Mouse (Mus musculus): ENCODE data around the gene Dydc2. TPM values are rescaled to one million over a fixed set of nuclear protein-coding genes. Genes with fewer than 3 reads are reported as not detected.

The Dydc2 gene
- polyA plus RNA-seq, 1 experiment = not detected

DNA sequence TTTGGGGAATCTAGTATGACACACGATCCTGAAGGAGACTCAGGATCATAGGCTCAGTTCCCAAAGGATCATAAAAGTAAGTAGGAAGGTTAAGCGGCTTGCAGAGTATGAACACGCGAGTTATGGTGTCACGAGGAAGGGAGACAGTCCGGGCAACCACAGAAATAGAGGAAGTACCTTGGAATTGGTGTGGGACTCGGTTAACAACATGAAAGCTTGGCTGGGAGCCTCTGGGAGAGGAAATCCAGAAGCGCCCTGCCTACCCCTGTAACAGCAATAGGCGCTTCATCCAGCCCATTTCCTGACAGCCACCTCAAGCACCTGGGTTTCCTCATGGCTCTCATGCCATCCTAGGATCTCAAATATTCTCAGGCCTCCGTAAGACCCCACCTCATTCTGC, 62.7 kb downstream of the Dydc2 start:
- Histone ChIP-seq H3K4me3 (ENCODE audit: control insufficient read depth, insufficient read depth, low read length) (no peak overlapping the region), H3K27ac (ENCODE audit: control insufficient read depth, insufficient read depth, low read length) (no peak overlapping the region), H3K4me1 (replicated peaks; ENCODE audit: control insufficient read depth, insufficient read depth, low read length) (no peaks in the 10 kb centered on the region), H3K27me3 (ENCODE audit: control insufficient read depth, insufficient read depth, low read length) (no peaks in the 10 kb centered on the region), H3K36me3 (ENCODE audit: control insufficient read depth, insufficient read depth, low read length) (no peaks in the 10 kb centered on the region)
- WGBS = 68% methylated on average over 10 of the region's 10 CpGs
- TF ChIP-seq POLR2A (IDR thresholded peaks at IDR 0.05; ENCODE audit: control insufficient read depth, extremely low read depth, insufficient read depth, low read length, poor library complexity) (no peak), CTCF (IDR thresholded peaks at IDR 0.05; ENCODE audit: borderline replicate concordance, control insufficient read depth, extremely low read depth, insufficient read depth, low read length, poor library complexity) (no peak)
- DNase-seq = no peak

DNA sequence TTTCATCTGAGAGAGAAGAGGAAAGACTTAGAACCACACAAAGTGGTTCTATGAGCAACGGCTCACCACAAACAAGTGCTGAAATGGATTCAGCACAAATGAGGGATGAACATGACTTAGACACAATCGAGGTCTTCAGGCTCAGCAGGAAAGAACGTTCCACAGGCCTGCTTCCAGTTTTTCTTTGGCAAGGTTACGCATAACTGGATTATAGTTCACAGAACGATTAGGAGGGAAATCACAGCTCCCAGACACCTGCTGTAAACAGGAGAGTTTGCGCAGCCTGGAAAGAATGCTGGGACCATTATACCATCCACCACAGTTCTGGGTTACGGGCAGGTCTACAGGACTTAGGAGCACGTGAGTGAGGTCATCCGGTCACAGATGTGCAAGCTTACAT, 63.3 kb downstream of the Dydc2 start:
- H3K4me1 ChIP-seq (replicated peaks; ENCODE audit: control insufficient read depth, insufficient read depth, low read length) = no peaks in the 10 kb centered on the region
- H3K27ac ChIP-seq (ENCODE audit: control insufficient read depth, insufficient read depth, low read length) = no peak overlapping the region
- DNase-seq = no peak
- H3K4me3 ChIP-seq (ENCODE audit: control insufficient read depth, insufficient read depth, low read length) = no peak overlapping the region
- no peaks in the 10 kb centered on the region for H3K27me3 ChIP-seq (ENCODE audit: control insufficient read depth, insufficient read depth, low read length)
- WGBS = 74% methylated on average over 9 of the region's 9 CpGs
- H3K36me3 ChIP-seq (ENCODE audit: control insufficient read depth, insufficient read depth, low read length) = no peaks in the 10 kb centered on the region
- TF ChIP-seq CTCF (IDR thresholded peaks at IDR 0.05; ENCODE audit: borderline replicate concordance, control insufficient read depth, extremely low read depth, insufficient read depth, low read length, poor library complexity) (no peak), POLR2A (IDR thresholded peaks at IDR 0.05; ENCODE audit: control insufficient read depth, extremely low read depth, insufficient read depth, low read length, poor library complexity) (no peak)

DNA sequence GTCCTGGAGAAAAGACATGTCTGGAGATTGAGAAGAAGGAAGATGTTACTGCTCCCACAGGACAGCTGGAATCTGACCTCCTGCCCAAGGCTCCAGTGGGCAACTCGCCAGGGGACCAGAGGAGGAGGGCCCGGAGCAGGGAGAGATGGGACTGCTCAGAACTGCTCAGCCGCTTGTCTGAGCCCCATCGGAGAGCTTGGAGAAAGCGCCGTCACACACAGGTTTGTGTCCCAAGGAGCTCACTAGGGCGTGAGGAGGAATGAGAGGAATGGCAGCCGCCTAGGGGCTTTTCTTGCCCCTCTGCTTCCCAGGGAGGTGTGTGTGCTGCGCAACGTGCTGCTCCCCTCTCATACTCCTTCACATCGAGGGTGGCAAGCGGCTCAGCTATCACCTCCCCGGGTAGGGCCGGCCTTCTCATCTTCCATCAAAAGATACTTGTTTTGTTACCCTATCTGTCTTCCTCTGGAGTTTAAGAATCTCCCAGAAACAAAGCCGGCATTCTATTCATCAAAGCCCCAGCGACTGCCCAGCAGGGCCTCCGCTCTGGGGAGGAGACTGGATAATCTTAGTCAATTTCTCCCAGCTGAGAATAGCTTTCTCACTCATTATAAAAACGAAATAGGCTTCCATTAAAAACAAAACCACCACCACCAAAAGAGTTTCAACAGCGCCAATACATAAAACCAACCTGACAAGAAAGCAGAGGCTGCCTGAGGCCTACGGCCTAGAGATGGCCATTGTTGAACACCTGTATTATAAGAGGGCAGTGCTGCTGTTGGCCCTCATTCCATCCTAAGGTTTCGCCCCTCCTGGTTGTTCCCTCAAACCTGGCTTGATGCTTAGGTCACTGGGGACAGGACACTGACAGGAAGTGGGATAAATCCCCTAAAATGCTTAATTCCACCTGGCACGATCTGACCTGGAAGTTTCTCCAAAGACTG, 64.5 kb downstream of the Dydc2 start:
- Histone ChIP-seq H3K4me3 (ENCODE audit: control insufficient read depth, insufficient read depth, low read length) (no peak overlapping the region), H3K4me1 (replicated peaks; ENCODE audit: control insufficient read depth, insufficient read depth, low read length) (no peaks in the 10 kb centered on the region), H3K27me3 (ENCODE audit: control insufficient read depth, insufficient read depth, low read length) (no peaks in the 10 kb centered on the region), H3K36me3 (ENCODE audit: control insufficient read depth, insufficient read depth, low read length) (no peaks in the 10 kb centered on the region), H3K27ac (ENCODE audit: control insufficient read depth, insufficient read depth, low read length) (no peak overlapping the region)
- WGBS = 90% methylated on average over 22 of the region's 22 CpGs
- no peak for TF ChIP-seq POLR2A (IDR thresholded peaks at IDR 0.05; ENCODE audit: control insufficient read depth, extremely low read depth, insufficient read depth, low read length, poor library complexity)
- no peak for DNase-seq

DNA sequence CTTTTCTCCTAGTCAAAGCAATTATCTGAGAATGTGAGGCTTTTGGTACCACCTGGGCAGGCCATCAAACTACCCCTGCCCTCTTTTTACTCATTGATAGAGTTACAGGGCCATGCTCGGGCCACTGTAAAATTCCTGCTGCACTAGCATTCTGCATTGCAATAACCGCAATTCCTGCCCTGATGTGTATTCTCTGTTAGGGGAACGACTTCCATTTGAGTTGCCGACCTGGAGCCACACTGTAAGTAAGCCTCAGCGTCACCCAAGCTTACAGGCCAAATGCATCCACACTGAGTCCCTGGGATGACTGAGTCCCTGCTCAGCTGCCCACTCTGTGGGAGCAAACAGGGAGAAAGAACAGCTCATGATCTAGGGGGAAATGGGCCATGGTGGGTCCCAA, 67.4 kb downstream of the Dydc2 start:
- Histone ChIP-seq H3K27me3 (ENCODE audit: control insufficient read depth, insufficient read depth, low read length) (no peaks in the 10 kb centered on the region), H3K36me3 (ENCODE audit: control insufficient read depth, insufficient read depth, low read length) (no peaks in the 10 kb centered on the region), H3K4me1 (replicated peaks; ENCODE audit: control insufficient read depth, insufficient read depth, low read length) (no peaks in the 10 kb centered on the region), H3K4me3 (ENCODE audit: control insufficient read depth, insufficient read depth, low read length) (no peak overlapping the region), H3K27ac (ENCODE audit: control insufficient read depth, insufficient read depth, low read length) (no peak overlapping the region)
- WGBS = 95% methylated on average over 5 of the region's 5 CpGs
- no peak for TF ChIP-seq POLR2A (IDR thresholded peaks at IDR 0.05; ENCODE audit: control insufficient read depth, extremely low read depth, insufficient read depth, low read length, poor library complexity)
- TF ChIP-seq CTCF (IDR thresholded peaks at IDR 0.05; ENCODE audit: borderline replicate concordance, control insufficient read depth, extremely low read depth, insufficient read depth, low read length, poor library complexity) = no peak
- DNase-seq = no peak

DNA sequence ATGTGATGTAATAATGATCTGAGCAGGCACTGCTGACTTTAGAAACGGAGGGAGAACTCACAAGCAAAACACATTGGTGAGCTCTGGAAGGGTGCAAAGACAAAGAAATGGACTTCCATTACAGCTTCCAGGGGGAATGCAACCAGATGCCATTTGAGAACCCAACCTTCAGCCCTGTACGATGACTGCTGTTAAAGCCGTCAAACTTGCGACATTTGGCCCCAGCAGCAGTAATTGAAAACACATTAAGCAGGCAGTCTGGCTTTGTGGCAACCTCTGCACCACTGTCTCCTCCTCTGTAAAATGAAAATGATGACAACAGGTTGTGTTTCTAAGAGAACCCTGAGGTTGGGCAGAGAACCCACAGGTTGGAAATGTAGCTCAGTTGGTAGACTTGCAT, 68.2 kb downstream of the Dydc2 start:
- Histone ChIP-seq H3K27ac (ENCODE audit: control insufficient read depth, insufficient read depth, low read length) (no peak overlapping the region), H3K36me3 (ENCODE audit: control insufficient read depth, insufficient read depth, low read length) (no peaks in the 10 kb centered on the region), H3K4me1 (replicated peaks; ENCODE audit: control insufficient read depth, insufficient read depth, low read length) (no peaks in the 10 kb centered on the region), H3K4me3 (ENCODE audit: control insufficient read depth, insufficient read depth, low read length) (no peak overlapping the region), H3K27me3 (ENCODE audit: control insufficient read depth, insufficient read depth, low read length) (no peaks in the 10 kb centered on the region)
- DNase-seq = no peak
- WGBS = 94% methylated on average over 4 of the region's 4 CpGs
- TF ChIP-seq POLR2A (IDR thresholded peaks at IDR 0.05; ENCODE audit: control insufficient read depth, extremely low read depth, insufficient read depth, low read length, poor library complexity) (no peak), CTCF (IDR thresholded peaks at IDR 0.05; ENCODE audit: borderline replicate concordance, control insufficient read depth, extremely low read depth, insufficient read depth, low read length, poor library complexity) (no peak)

DNA sequence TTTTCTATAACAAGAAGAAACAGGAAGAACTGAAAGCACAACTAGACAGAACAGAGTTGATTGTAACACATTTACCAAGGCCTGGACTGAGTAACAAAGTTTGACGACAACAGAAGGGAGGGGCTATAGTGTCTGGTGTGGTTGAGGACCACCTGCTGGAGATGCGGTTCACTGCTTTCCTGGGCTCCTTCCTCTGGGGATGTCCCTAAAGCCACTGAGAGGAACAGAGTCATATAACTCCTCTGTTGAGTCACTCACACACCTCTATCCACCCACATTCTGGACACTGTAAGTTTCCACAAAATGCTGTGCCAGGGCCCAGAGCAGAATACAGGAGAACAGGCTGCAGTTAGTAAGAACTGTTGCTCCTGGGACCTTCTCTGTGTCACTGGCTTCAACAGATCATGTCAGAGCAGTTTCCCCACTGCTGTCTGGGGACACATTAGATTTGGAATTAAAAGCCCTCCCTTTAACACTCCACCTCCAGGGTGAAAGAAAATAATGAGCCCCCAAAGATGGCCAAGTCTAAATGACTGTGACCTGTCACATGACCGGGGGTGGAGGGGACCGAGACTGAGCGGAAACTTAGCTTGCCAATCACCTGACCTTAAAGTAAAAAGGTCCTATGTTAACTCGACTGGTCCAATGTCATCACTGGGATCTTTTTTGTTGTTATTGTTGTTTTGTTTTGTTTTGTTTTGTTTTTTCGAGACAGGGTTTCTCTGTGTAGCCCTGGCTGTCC, 68.9 kb downstream of the Dydc2 start:
- DNase-seq = no peak
- Histone ChIP-seq H3K36me3 (ENCODE audit: control insufficient read depth, insufficient read depth, low read length) (no peaks in the 10 kb centered on the region), H3K4me3 (ENCODE audit: control insufficient read depth, insufficient read depth, low read length) (no peak overlapping the region), H3K27me3 (ENCODE audit: control insufficient read depth, insufficient read depth, low read length) (no peaks in the 10 kb centered on the region), H3K27ac (ENCODE audit: control insufficient read depth, insufficient read depth, low read length) (no peak overlapping the region), H3K4me1 (replicated peaks; ENCODE audit: control insufficient read depth, insufficient read depth, low read length) (no peaks in the 10 kb centered on the region)
- TF ChIP-seq CTCF (IDR thresholded peaks at IDR 0.05; ENCODE audit: borderline replicate concordance, control insufficient read depth, extremely low read depth, insufficient read depth, low read length, poor library complexity) (no peak), POLR2A (IDR thresholded peaks at IDR 0.05; ENCODE audit: control insufficient read depth, extremely low read depth, insufficient read depth, low read length, poor library complexity) (no peak)
- WGBS = 70% methylated on average over 7 of the region's 7 CpGs

Other genes starting within 250 kb of the Dydc2 start
- 5.4 and 7.0 TPM in 2 replicates for gene Sh2d4b, start 175.9 kb downstream of the Dydc2 start, polyA plus RNA-seq (2012; rRNA removed)
- gene Tspan14, start 102.4 kb downstream of the Dydc2 start, polyA plus RNA-seq (2012; rRNA removed) = 86.4 and 87.4 TPM in 2 replicates
- 7.3 and 7.8 TPM in 2 replicates for gene Fam213a, start 55.4 kb downstream of the Dydc2 start, polyA plus RNA-seq (2012; rRNA removed)
- 0.09 TPM in 1 of 2 replicates, not detected in the other for gene Dydc1, start 3.7 kb upstream of the Dydc2 start, polyA plus RNA-seq (2012; rRNA removed)
- 0.57 and 2.6 TPM in 2 replicates for gene Mat1a, start 35.8 kb upstream of the Dydc2 start, polyA plus RNA-seq (2012; rRNA removed)
- 0.84 and 1.4 TPM in 2 replicates for gene Sftpa1, start 62.6 kb upstream of the Dydc2 start, polyA plus RNA-seq (2012; rRNA removed)
- gene Mbl1, start 82.2 kb upstream of the Dydc2 start, polyA plus RNA-seq (2012; rRNA removed) = 0.15 TPM in 1 of 2 replicates, not detected in the other
- gene Sftpd, start 115.9 kb upstream of the Dydc2 start, polyA plus RNA-seq (2012; rRNA removed) = 0.64 and 0.71 TPM in 2 replicates
- not detected in 2 replicates for gene Gm2832, start 209.6 kb upstream of the Dydc2 start, polyA plus RNA-seq (2012; rRNA removed)

All from thymus, adult 2 months (tissue).